In genomic region chr9:122344560-122344959, GRCm38 (mm10) we compare ENCODE assay signal across 16 mouse cellular contexts.
"Had no signal": no experiment of that assay in that cellular context is flagged by ENCODE, and none has a peak within 500 bp of the region (broad histone marks: within the 10 kb centered on the region; RNA-seq: fewer than 3 reads in every experiment).

No protein-coding gene starts in this region.

- H3K27me3 ChIP-seq: neural tube, embryonic 12.5 days; neural tube, embryonic 13.5 days; neural tube, embryonic 15.5 days; stomach, embryonic 15.5 days had no signal

- H3K27ac ChIP-seq: neural tube, embryonic 12.5 days; neural tube, embryonic 13.5 days; neural tube, embryonic 15.5 days; stomach, embryonic 15.5 days; stomach, postnatal 0 days had no signal

- DNase-seq: retina, postnatal 1 day; right cerebral cortex, adult 18-20 months; right cerebral cortex, postnatal 14 days; right cerebral cortex, postnatal 4 days; spleen, adult 18-20 months; thymus, adult 18-20 months; thymus, adult 2 months; thymus, postnatal 14 days; thymus, postnatal 25 days; thymus, postnatal 36 days; thymus, postnatal 4 days had no signal

- H3K4me1 ChIP-seq: neural tube, embryonic 12.5 days; neural tube, embryonic 13.5 days; neural tube, embryonic 15.5 days; stomach, embryonic 15.5 days had no signal

- H3K4me2 ChIP-seq: neural tube, embryonic 12.5 days; neural tube, embryonic 13.5 days; neural tube, embryonic 15.5 days; stomach, embryonic 15.5 days had no signal

- H3K9me3 ChIP-seq: neural tube, embryonic 12.5 days; neural tube, embryonic 13.5 days; neural tube, embryonic 15.5 days; stomach, embryonic 15.5 days had no signal

- H3K9ac ChIP-seq: neural tube, embryonic 12.5 days; neural tube, embryonic 13.5 days; neural tube, embryonic 15.5 days; stomach, embryonic 15.5 days had no signal

- H3K4me3 ChIP-seq: neural tube, embryonic 12.5 days; neural tube, embryonic 13.5 days; neural tube, embryonic 15.5 days; stomach, embryonic 15.5 days had no signal

- H3K36me3 ChIP-seq: neural tube, embryonic 12.5 days; neural tube, embryonic 13.5 days; neural tube, embryonic 15.5 days; stomach, embryonic 15.5 days had no signal
